In genomic region chr6:128437288-128437687, GRCm38 (mm10) we compare ENCODE assay signal across 8 mouse cellular contexts. TPM values are rescaled to one million over a fixed set of nuclear protein-coding genes. Genes with fewer than 3 reads are reported as not detected.
DNase-seq lines count a peak whose midpoint lies in the region; ATAC-seq and TF ChIP-seq lines count a peak whose summit lies in the region.

No protein-coding gene starts in this region.

- no peak for DNase-seq in testis, postnatal 10 days (ENCODE audit: low spot score)
- DNase-seq in liver, embryonic 13.5 days: no peak
- DNase-seq in cerebellum, adult 11-12 months: no peak
- DNase-seq in embryo, embryonic 9.5 days (ENCODE audit: extremely low spot score): no peak

- peak overlapping the region; percentile 83 for H3K27ac ChIP-seq in testis, adult 2 months (ENCODE audit: control insufficient read depth, insufficient read depth, low read depth, low read length)
- H3K27ac ChIP-seq in liver, embryonic 13.5 days: peak overlapping the region; percentile 90

- no peaks in the 10 kb centered on the region for H3K27me3 ChIP-seq in erythroblast, embryonic 14.5 days (ENCODE audit: control insufficient read depth)
- H3K27me3 ChIP-seq in testis, adult 2 months (ENCODE audit: control insufficient read depth, insufficient read depth, low read length): no peaks in the 10 kb centered on the region
- H3K27me3 ChIP-seq in liver, embryonic 13.5 days: no peaks in the 10 kb centered on the region

- under 1% methylated on average over 10 of the region's 10 CpGs for WGBS in liver, embryonic 13.5 days (ENCODE audit: insufficient replicate concordance)

- no peak for ATAC-seq in erythroblast, adult 5-6 weeks (replicated peaks; ENCODE audit: low FRiP score, poor library complexity, severe bottlenecking)
- no peak for ATAC-seq in liver, embryonic 13.5 days (ENCODE audit: low read depth)
- no peak for ATAC-seq in megakaryocyte progenitor cell, adult 5-6 weeks (replicated peaks; ENCODE audit: poor library complexity)

- peaks cover 45% of the 10 kb centered on the region for H3K36me3 ChIP-seq in erythroblast, embryonic 14.5 days (ENCODE audit: control insufficient read depth)
- H3K36me3 ChIP-seq in testis, adult 2 months (ENCODE audit: control insufficient read depth, insufficient read depth, low read length): peaks cover 3% of the 10 kb centered on the region
- H3K36me3 ChIP-seq in liver, embryonic 13.5 days: peaks cover 45% of the 10 kb centered on the region

- peak overlapping the region; percentile 92 for H3K4me3 ChIP-seq in erythroblast, embryonic 14.5 days (replicated peaks)
- peak overlapping the region; percentile 91 for H3K4me3 ChIP-seq in testis, adult 2 months (ENCODE audit: control insufficient read depth, low read depth, low read length)
- peak overlapping the region; percentile 93 for H3K4me3 ChIP-seq in liver, embryonic 13.5 days (replicated peaks)

- H3K4me2 ChIP-seq in liver, embryonic 13.5 days: peak overlapping the region; percentile 99

- peak overlapping the region; percentile 96 for H3K9ac ChIP-seq in liver, embryonic 13.5 days

- H3K4me1 ChIP-seq in erythroblast, embryonic 14.5 days (ENCODE audit: control insufficient read depth): peaks cover 54% of the 10 kb centered on the region
- peaks cover 3% of the 10 kb centered on the region; the same call in 1 of the 2 replicates for H3K4me1 ChIP-seq in testis, adult 2 months (ENCODE audit: control insufficient read depth, insufficient read depth, low read length)
- H3K4me1 ChIP-seq in liver, embryonic 13.5 days (replicated peaks): peaks cover 47% of the 10 kb centered on the region

- TF ChIP-seq CTCF in testis, adult 2 months (IDR thresholded peaks at IDR 0.05; ENCODE audit: control insufficient read depth, insufficient read depth, insufficient replicate concordance, low read depth, low read length): no peak

- TF ChIP-seq POLR2A in testis, adult 2 months (IDR thresholded peaks at IDR 0.05; ENCODE audit: control insufficient read depth, low read depth, low read length): no peak

- H3K9me3 ChIP-seq in erythroblast, embryonic 14.5 days (ENCODE audit: control insufficient read depth, low read length): peaks cover 2% of the 10 kb centered on the region; the same call in 1 of the 2 replicates
- no peaks in the 10 kb centered on the region for H3K9me3 ChIP-seq in liver, embryonic 13.5 days (replicated peaks)

RNA-seq across cellular contexts. Expression of gene Fkbp4, which starts 1.2 kb away (rescaled TPM):
- polyA plus RNA-seq in erythroblast, embryonic 14.5 days (2012): 7.7 and 10.7 TPM in 2 replicates
- 16.1 and 19.2 TPM in 2 replicates for total RNA-seq in erythroblast, adult 5-6 weeks (2015; ENCODE audit: low replicate concordance)
- 34.8 and 68.4 TPM in 2 replicates for total RNA-seq in erythroblast, adult 5-6 weeks (2017; ENCODE audit: low replicate concordance)
- polyA plus RNA-seq in testis, adult 2 months (2012; rRNA removed): 342 and 357 TPM in 2 replicates
- 273 and 316 TPM in 2 replicates for polyA plus RNA-seq in liver, embryonic 13.5 days (2015; fragmentation: Nextera tagmentation; extraction: Ambion mirVana)
- total RNA-seq in megakaryocyte progenitor cell, adult 5-6 weeks (2015): 124 and 149 TPM in 2 replicates
- total RNA-seq in megakaryocyte progenitor cell, adult 5-6 weeks (2017): 373 and 394 TPM in 2 replicates

RNA-seq across cellular contexts. Expression of gene Itfg2, which starts 12.6 kb away (rescaled TPM):
- 1.9 TPM in 2 replicates for polyA plus RNA-seq in erythroblast, embryonic 14.5 days (2012)
- 12.7 and 53.8 TPM in 2 replicates for total RNA-seq in erythroblast, adult 5-6 weeks (2015; ENCODE audit: low replicate concordance)
- total RNA-seq in erythroblast, adult 5-6 weeks (2017; ENCODE audit: low replicate concordance): 5.3 and 13.7 TPM in 2 replicates
- 13.8 and 15.7 TPM in 2 replicates for polyA plus RNA-seq in testis, adult 2 months (2012; rRNA removed)
- 13.4 and 16.1 TPM in 2 replicates for polyA plus RNA-seq in liver, embryonic 13.5 days (2015; fragmentation: Nextera tagmentation; extraction: Ambion mirVana)
- total RNA-seq in megakaryocyte progenitor cell, adult 5-6 weeks (2015): 24.1 and 33.1 TPM in 2 replicates
- total RNA-seq in megakaryocyte progenitor cell, adult 5-6 weeks (2017): 12.9 and 15.6 TPM in 2 replicates

RNA-seq across cellular contexts. Expression of gene Nrip2, which starts 38.2 kb away (rescaled TPM):
- polyA plus RNA-seq in erythroblast, embryonic 14.5 days (2012): 0.02 TPM in 1 of 2 replicates, not detected in the other
- not detected in 2 replicates for total RNA-seq in erythroblast, adult 5-6 weeks (2015; ENCODE audit: low replicate concordance)
- not detected in 2 replicates for total RNA-seq in erythroblast, adult 5-6 weeks (2017; ENCODE audit: low replicate concordance)
- 1.6 and 1.9 TPM in 2 replicates for polyA plus RNA-seq in testis, adult 2 months (2012; rRNA removed)
- polyA plus RNA-seq in liver, embryonic 13.5 days (2015; fragmentation: Nextera tagmentation; extraction: Ambion mirVana): 1.4 and 1.6 TPM in 2 replicates
- total RNA-seq in megakaryocyte progenitor cell, adult 5-6 weeks (2015): not detected in 2 replicates
- not detected in 2 replicates for total RNA-seq in megakaryocyte progenitor cell, adult 5-6 weeks (2017)

Comparison
In these comparisons a context has a peak if more than half of its experiments do, and no peak if none do; other contexts are left out.
1. RNA of gene Fkbp4, which starts 1.2 kb away (polyA plus RNA-seq): 342 to 357 TPM in testis, adult 2 months and 273 to 316 TPM in liver, embryonic 13.5 days; 7.7 to 10.7 TPM in erythroblast, embryonic 14.5 days; every median in the first group is over 10 times any median in the second.
2. Peak in every context shown above with its lines, with median percentiles within 50 percentile points of each other: H3K4me3 ChIP-seq.